Mouse (Mus musculus) granulocyte monocyte progenitor cell, adult 5-6 weeks (primary cell): ENCODE results near the gene Lat. TPM values are rescaled to one million over a fixed set of nuclear protein-coding genes. Genes with fewer than 3 reads are reported as not detected.
A peak's percentile ranks its signal among the peaks of the same experiment; 100 is the strongest.
"Not testable (repeated sequence)": the region's sequence is repeated elsewhere in the genome, so short reads cannot be mapped to it uniquely, and the experiment has no call there.

Source experiments
- ATAC-seq: replicated peaks from 2 replicates; pipeline ENCODE4 v1.8.0; 2016; ENCODE audit warnings: mild to moderate bottlenecking, moderate TSS enrichment, inconsistent platforms; ENCODE audit not compliant: poor library complexity, severe bottlenecking
- total RNA-seq, 2 experiments: library from RNA; stranded (forward) in 1 of 2; stranded (reverse) in 1 of 2; fragments of 200-712, 200-1000 nt in 1 of 2; fragments of >200 nt in 1 of 2; fragmentation: Nextera tagmentation in 1 of 2; gene quantifications; 2 replicates each; pipeline ENCODE4 v1.2.3; 2014 to 2017

Lat gene
- total RNA-seq (2014; fragmentation: Nextera tagmentation) (2.4 and 4.8 TPM in 2 replicates), total RNA-seq (2017) (0.72 and 2.7 TPM in 2 replicates)

GRCm38 (mm10) chr7:126369393-126369792, at the start of gene Lat:
TSS of gene Lat (minus strand) at chr7:126369570.
- peak; percentile 90 for ATAC-seq

- peak; percentile 35; the same call in 1 of the 2 replicates for ATAC-seq
Observed at GRCm38 (mm10) chr7:126418496-126418895, 49.1 kb upstream of the Lat start.

GRCm38 (mm10) chr7:126417606-126418005, 48.2 kb upstream of the Lat start:
- no peak for ATAC-seq

- no peak for ATAC-seq
Observed at GRCm38 (mm10) chr7:126417045-126417444, 47.7 kb upstream of the Lat start.

GRCm38 (mm10) chr7:126416615-126417014, 47.2 kb upstream of the Lat start:
- peak; percentile 61 for ATAC-seq

GRCm38 (mm10) chr7:126414725-126415124, 45.4 kb upstream of the Lat start, which contains the start of gene Cd19:
TSS of gene Cd19 (minus strand) at chr7:126414889.
- no peak for ATAC-seq

GRCm38 (mm10) chr7:126411061-126411460, 41.7 kb upstream of the Lat start:
- no peak for ATAC-seq

- ATAC-seq, result no peak
Observed at GRCm38 (mm10) chr7:126408686-126409085, 39.3 kb upstream of the Lat start.

- ATAC-seq, result not testable (repeated sequence)
Observed at GRCm38 (mm10) chr7:126402518-126402917, 33.1 kb upstream of the Lat start.

- peak; percentile 49 for ATAC-seq
Observed at GRCm38 (mm10) chr7:126399548-126399947, 30.2 kb upstream of the Lat start.

GRCm38 (mm10) chr7:126397822-126398221, 28.5 kb upstream of the Lat start:
- no peak for ATAC-seq

- no peak for ATAC-seq
Observed at GRCm38 (mm10) chr7:126397221-126397620, 27.9 kb upstream of the Lat start.

GRCm38 (mm10) chr7:126396298-126397119, 27.1 kb upstream of the Lat start, which contains the start of gene Nfatc2ip:
TSS of gene Nfatc2ip (minus strand) at chr7:126396737.
- ATAC-seq, result peak; percentile 99

GRCm38 (mm10) chr7:126392086-126392884, 22.9 kb upstream of the Lat start:
- ATAC-seq, result not testable (repeated sequence)

GRCm38 (mm10) chr7:126388185-126388584, 18.8 kb upstream of the Lat start:
- no peak for ATAC-seq

GRCm38 (mm10) chr7:126383565-126383964, 14.2 kb upstream of the Lat start:
- no peak for ATAC-seq

GRCm38 (mm10) chr7:126377278-126378158, 8.1 kb upstream of the Lat start, which contains the start of gene Spns1:
TSS of gene Spns1 (minus strand) at chr7:126377450.
- peak; percentile 91 for ATAC-seq

- no peak; the same call in 1 of the 2 replicates for ATAC-seq
Observed at GRCm38 (mm10) chr7:126376903-126377277, 7.5 kb upstream of the Lat start.

- no peak for ATAC-seq
Observed at GRCm38 (mm10) chr7:126375012-126375411, 5.6 kb upstream of the Lat start.

- no peak for ATAC-seq
Observed at GRCm38 (mm10) chr7:126374526-126374925, 5.2 kb upstream of the Lat start.
